Mouse (Mus musculus) right cerebral cortex, postnatal 36 days (tissue): Measurements from ENCODE around the gene 4930447C04Rik.
A peak's percentile ranks its signal among the peaks of the same experiment; 100 is the strongest.

Source experiments
- DNase-seq, 2 experiments: peaks; one replicate each; pipeline ENCODE4 v3.0.0; 2022; ENCODE audit warnings: low spot score in 2 of 2, mixed read lengths in 1 of 2

The 4930447C04Rik gene

DNA sequence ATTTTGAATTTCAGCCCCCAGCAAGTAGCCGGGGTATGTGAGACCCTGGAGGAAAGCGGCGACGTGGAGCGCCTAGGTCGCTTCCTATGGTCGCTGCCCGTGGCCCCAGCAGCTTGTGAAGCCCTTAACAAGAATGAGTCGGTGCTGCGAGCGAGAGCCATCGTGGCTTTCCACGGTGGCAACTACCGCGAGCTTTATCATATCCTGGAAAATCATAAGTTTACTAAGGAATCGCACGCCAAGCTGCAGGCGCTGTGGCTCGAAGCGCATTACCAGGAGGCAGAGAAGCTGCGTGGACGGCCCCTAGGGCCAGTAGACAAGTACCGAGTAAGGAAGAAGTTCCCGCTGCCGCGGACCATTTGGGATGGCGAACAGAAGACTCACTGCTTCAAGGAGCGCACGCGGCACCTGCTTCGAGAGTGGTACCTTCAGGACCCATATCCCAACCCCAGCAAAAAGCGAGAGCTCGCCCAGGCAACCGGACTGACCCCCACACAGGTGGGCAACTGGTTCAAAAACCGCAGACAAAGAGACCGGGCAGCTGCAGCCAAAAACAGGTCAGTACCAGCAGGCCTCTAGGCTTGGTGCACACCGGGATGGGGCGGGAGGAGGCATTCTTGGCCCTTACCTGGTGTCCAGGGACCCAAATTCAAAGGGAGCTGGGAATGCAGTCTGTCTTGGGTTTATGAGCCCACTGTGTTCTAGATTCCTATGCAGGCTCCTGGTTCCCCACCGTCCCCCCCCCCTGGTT, at the start of gene 4930447C04Rik:
Gene 4930447C04Rik, minus strand, starts transcription at position 704 of the 751 bp plus-strand sequence.
- DNase-seq = no peak

DNA sequence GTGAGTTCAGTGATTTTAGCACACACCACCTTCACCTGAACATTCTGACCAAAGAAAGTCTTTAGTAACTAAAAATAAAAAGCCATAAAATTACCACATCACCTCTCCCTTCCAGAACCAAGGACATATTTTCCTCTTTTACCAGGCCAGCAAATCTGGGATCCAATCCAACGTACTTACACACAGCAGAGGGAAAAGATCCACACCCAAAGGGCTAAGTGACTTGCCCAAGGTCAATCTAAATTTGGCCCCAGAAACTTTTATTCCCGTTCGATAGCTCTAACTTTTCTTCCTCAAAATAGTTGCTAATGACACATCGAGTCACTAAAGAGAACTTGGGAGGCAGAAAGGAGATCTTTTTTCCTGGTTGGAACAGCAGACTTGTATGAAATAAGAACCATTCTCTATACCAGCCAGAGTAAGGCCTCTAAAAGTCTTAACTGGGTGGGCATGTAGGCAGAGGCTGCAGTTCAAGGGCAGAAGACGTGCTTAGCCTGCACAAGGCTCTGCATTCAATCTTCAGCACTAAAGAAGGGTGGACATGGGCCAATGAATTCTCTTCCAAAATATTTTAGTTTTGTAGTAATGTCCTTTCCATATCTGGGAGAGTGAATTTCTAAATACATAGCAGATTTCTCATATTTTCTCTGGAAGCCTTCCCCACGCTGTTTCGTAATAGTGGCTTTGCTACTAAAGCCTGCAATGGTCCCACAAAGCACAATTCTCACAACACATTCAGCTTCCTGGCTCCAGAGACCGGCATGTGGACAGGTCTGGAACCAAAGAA, 42.7 kb upstream of the 4930447C04Rik start:
- no peak for DNase-seq

- no peak for DNase-seq
Observed at GRCm38 (mm10) chr12:72982616-72983015, 42.0 kb upstream of the 4930447C04Rik start.

GRCm38 (mm10) chr12:72979236-72979635, 38.7 kb upstream of the 4930447C04Rik start:
- DNase-seq = no peak

DNA sequence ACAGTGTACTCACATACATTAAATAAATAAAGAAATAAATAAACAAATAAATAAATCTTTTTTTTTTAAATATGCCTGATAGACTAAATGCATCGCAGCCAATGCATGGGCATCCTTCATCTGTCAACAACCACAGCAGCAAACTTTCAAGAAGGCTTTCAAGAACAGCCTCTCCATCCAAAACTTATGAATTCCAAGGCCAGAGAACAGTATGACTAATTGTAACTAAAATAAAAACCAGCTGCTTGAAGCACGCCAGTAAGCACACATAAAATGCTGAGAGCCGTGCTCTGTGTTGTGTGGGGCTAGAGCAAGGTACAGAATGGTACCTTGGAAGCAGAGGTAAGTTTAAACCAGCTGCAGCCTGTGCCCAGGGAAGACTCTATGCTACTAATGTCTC, 37.3 kb upstream of the 4930447C04Rik start:
- no peak for DNase-seq

DNA sequence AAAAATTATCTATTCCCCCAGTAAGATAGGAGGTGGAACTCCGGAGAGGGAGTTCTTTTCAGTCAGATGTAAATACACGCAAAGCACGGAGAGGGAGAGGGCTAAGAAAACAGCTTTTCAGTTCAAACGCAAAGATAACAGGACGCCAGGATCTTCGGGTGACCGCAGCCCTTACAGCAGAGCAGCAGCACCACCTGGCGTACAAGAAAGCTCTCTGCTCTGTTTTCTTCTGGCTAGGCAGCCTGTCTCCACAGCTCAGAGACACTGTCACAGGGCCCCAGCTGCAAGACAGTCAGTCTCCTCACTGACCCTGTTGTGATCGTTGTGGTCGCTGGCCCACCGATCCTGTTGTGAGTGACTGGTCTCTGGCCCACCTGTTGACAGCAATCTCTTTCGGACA, 36.1 kb upstream of the 4930447C04Rik start:
- DNase-seq = peak; percentile 34 to 37

GRCm38 (mm10) chr12:72976172-72976571, 35.6 kb upstream of the 4930447C04Rik start:
- DNase-seq = no peak

- peak in 1 of 2 experiments; percentile 2 for DNase-seq
Observed at GRCm38 (mm10) chr12:72973161-72973560, 32.6 kb upstream of the 4930447C04Rik start.

- no peak for DNase-seq
Observed at GRCm38 (mm10) chr12:72970620-72971019, 30.0 kb upstream of the 4930447C04Rik start.

- DNase-seq = no peak
Observed at GRCm38 (mm10) chr12:72967541-72967940, 27.0 kb upstream of the 4930447C04Rik start.

GRCm38 (mm10) chr12:72962761-72963160, 22.2 kb upstream of the 4930447C04Rik start:
- no peak for DNase-seq

DNA sequence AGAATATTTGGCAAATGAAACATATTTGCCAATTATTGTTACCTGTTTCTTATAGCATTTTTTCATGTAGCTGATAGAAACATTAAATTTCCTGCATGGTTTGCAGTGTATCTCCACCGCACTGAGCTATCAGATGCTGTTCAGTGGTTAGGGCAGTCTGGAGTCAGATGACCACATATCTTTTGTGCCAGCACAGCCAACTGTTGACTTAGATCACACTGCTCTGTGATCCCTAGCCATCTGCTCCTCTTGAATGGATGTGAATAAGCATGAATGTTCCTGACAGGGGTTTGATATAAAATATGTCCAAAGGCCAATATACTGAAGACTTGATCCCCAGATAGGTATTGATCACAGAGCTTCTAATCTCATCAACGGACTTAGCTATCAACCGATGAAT, 17.9 kb upstream of the 4930447C04Rik start:
- no peak for DNase-seq

- DNase-seq = no peak
Observed at GRCm38 (mm10) chr12:72957829-72958424, 17.4 kb upstream of the 4930447C04Rik start.

DNA sequence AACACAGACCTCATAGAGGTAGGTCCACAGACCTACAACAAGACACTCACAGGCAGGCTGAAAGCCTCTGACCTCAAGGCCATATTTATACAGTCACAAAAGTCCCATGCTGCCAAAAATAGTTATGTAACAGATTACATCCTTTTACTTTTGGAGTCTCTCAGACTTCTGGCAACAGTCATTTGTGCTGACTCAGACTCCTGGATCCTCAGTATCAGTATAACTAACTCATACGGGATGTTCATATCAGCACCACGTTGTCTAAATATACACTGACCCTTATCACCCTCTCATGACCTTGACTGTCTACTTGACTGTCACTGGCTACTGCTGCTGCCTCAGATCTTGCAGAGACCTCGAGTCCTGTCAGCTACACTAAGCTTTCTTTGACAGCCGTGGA, 14.3 kb upstream of the 4930447C04Rik start:
- no peak for DNase-seq

DNA sequence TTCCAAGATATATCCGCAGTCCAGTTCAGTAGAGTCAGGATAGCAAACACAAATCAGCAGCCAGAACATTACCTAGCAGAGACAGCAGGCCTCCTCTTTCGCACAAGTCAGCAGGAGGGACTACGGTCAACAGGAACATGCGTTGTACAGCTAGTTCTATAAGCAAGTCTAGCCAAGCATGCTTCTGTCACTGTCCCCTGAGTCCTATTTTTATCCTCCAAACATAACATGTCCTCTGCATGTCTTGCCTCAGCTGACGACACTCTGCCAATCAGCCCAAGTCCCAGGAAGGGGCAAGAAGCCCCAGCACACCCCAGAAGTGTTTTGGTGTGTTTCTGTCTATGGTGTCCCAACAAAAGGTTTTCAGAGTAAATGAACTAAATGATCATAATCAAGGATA, 13.3 kb upstream of the 4930447C04Rik start:
- no peak for DNase-seq

- no peak for DNase-seq
Observed at GRCm38 (mm10) chr12:72953089-72953488, 12.5 kb upstream of the 4930447C04Rik start.

DNA sequence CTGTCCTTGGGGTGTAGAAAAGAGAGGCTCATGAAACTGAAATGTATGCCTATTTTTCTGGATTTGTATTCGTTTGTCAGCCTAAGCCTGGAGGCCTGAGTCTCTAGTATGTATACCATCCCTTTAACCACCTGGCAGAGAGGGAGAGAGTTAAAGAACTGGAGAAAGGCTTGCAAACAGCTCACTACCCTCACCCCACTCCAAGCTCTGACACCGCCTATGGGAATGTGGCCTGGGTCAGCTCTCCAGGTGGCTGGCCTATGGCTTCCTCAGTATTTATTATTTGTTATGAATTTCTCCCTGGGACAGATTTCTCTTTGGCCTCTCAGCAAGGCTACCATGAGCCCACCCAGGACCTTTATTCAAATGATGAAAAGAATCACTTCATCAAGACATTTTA, 6.8 kb upstream of the 4930447C04Rik start:
- DNase-seq = no peak

DNA sequence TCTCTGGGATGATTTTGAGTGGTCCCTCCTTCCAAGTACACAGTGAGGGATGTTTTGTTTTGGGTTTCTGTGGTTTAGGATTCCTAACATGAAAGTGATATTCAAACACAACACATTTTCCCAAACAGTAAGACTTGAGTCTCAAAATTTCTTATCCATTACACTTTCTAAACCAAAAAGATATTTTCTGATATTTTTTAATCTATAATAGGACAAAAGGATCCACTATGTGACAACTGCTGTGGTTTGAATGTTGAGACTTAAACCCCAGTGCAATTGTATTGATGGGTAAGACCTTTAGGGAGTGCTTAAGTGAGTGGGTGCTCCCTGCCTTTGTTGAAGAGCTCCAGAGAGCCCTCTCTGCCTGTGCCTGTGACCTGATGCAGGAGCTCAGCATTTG, 6.2 kb upstream of the 4930447C04Rik start:
- no peak for DNase-seq

GRCm38 (mm10) chr12:72946064-72946395, 5.5 kb upstream of the 4930447C04Rik start:
- no peak for DNase-seq

- no peak for DNase-seq
Observed at GRCm38 (mm10) chr12:72945301-72946063, 4.9 kb upstream of the 4930447C04Rik start.

GRCm38 (mm10) chr12:72944411-72945225, 4.0 kb upstream of the 4930447C04Rik start:
- no peak for DNase-seq
